Mouse (Mus musculus) ovary, postnatal 10 days (tissue): ENCODE results near the gene Cyp2c37.
"Not testable (repeated sequence)": the region's sequence is repeated elsewhere in the genome, so short reads cannot be mapped to it uniquely, and the experiment has no call there.

Experiments
- DNase-seq: peaks from one replicate; pipeline ENCODE4 v3.0.0; 2022; ENCODE audit warnings: low spot score

Cyp2c37 gene

DNA sequence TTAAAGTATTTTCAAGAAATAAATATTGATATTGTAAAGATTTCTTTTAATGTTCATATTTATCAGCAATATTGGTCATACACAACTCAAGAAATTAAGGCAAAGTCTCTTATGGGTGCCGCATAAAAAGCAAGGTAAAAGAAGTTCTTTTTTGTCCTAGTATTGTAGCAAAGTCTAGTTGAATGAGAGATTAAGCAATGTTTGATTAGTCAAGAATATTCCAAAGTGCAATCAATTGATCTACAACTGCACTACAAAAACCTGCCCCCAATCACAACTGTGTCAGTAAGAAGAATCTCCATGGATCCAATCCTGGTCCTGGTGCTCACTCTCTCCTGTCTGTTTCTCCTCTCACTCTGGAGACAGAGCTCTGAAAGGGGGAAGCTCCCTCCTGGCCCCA is at the start of gene Cyp2c37:
Gene Cyp2c37 (plus strand): TSS at position 285 of the 400 bp plus-strand sequence.
- DNase-seq, result not testable (repeated sequence)

GRCm38 (mm10) chr19:39960861-39961260 is 31.4 kb upstream of the Cyp2c37 start:
- DNase-seq, result not testable (repeated sequence)

DNA sequence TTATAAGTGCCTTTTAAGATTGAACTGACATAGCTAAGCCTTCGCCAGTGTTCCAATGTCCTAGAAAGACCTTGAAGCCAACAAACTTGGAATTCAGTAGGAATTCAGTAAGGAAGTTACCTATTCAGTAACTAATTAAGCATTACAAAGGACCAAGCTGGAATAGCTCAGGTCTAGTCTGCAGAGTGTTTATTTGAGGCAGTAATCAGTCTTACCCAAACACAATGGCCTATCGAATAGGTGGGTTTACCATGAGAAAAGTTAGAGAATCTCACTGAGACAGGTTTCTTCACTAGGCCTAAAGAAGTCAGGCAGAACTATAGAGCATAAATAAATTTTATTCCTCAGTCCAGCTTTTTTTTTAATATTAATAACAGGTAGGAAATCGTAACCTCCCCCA is 21.1 kb upstream of the Cyp2c37 start:
- DNase-seq, result not testable (repeated sequence)

DNA sequence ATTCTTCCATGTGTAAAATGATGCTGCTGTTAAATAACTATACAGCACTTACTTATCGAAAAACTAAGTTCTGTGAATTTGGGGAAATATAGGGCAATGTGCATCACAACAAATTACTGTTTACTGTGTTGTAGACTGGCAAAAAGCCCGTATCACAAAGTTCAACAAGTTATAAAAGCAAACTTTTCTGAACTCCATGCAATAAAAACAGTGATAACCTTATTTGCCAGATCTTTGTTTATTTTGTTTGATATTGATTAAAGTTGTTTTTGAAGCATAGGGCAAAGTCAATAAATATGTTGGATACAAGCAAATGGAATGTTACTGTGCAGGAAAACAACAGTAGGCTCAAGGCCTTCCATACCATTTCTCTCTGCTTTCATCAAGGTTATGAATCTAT is 2.8 kb upstream of the Cyp2c37 start:
- no peak for DNase-seq
